Mouse (Mus musculus) Patski (cell line): ENCODE measurements around the gene Fmnl3. TPM values are rescaled to one million over a fixed set of nuclear protein-coding genes. Genes with fewer than 3 reads are reported as not detected.

Source experiments
- ATAC-seq: fragments of 100-300 bp; one replicate; pipeline ENCODE4 v1.8.0; 2021
- CTCF ChIA-PET: fragments of 350-600 bp; sonication (Branson Sonifier 250); formaldehyde crosslinking; loops from one replicate; lab custom pipeline; 2022; ENCODE audit warnings: inconsistent platforms; lab: Charles Lee
- POLR2A ChIA-PET: fragments of 350-600 bp; sonication (Branson Sonifier 250); formaldehyde crosslinking; loops from one replicate; lab custom pipeline; 2022; ENCODE audit warnings: antibody characterized with exemption, inconsistent platforms; lab: Charles Lee
- DNase-seq: peaks from one replicate; pipeline ENCODE4 v3.0.0-alpha.2; 2011; ENCODE audit warnings: low read depth, low spot score
- H3K27me3 ChIP-seq: fragments of 371-371 bp; one replicate; pipeline ENCODE4 v1.5.1; 2021
- CTCF ChIP-seq: fragments of 100-300 bp; IDR thresholded peaks from one replicate; pipeline ENCODE4 v1.5.1; 2021
- in situ Hi-C: fragments of 300-500 bp; cut with MboI; formaldehyde crosslinking; loops from 3 replicates; pipeline ENCODE4 v1.11.1; 2018; ENCODE audit warnings: low pct_unique_long_range_greater_than_20kb, mixed read lengths
- polyA plus RNA-seq: library from polyadenylated mRNA; unstranded; gene quantifications from one replicate; pipeline ENCODE4 v1.2.3, GENCODE M21; 2021

Gene Fmnl3
- polyA plus RNA-seq, 1 experiment from 2014 or later: 99.2 TPM

DNA sequence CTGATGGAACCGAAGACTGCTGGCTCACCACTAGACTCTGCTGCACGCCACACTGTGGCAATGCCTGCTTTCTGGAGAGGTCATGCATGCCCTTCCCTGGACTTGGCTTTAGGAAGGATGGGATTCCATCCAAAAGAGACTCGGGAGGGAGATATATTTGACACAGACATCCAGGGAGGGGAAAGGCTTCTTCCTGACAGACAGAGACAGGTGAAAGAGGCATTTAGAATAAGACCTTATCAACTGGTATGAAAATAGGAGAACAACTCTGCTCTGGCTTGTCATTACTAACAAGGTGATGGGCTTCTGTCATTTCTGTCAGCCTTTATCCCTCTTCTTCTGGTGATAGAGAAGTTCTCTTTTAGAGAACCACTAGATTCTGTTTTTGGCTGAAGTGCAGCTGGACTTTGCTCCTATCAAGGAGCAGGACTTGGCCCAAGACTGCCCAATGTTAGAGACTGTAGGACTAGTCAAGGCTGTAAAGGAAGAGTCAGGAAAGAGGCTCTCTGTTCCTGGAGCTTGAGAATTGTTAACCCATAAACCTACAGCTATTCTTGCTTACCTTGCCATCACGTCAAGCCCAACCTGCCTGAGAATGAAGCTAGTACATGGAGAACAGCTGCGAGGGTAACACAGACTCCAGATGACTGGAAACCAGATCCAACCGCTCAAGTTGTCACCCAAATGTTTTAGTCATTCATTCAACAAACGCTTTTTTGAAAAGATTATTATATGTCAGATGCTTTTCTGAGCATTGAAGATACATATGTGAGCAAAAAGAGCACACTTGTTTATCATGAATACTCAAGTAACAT is 1.5 kb upstream of the Fmnl3 start:
- H3K27me3 ChIP-seq: no peaks in the 10 kb centered on the region
- in situ Hi-C loops: no loop called here
- ATAC-seq (no peak), DNase-seq (no peak)
- ChIA-PET POLR2A (interaction anchor here (1.2 kb wide), 2 partner anchors 37 to 51 kb away, joined by 3 read pairs; no protein-coding TSS in a partner anchor), CTCF (interaction anchor here (1.0 to 7.8 kb wide), 5 partner anchors 8 to 89 kb away, joined by 3 to 66 read pairs (median 3); no protein-coding TSS in a partner anchor)
- TF ChIP-seq CTCF: no peak

DNA sequence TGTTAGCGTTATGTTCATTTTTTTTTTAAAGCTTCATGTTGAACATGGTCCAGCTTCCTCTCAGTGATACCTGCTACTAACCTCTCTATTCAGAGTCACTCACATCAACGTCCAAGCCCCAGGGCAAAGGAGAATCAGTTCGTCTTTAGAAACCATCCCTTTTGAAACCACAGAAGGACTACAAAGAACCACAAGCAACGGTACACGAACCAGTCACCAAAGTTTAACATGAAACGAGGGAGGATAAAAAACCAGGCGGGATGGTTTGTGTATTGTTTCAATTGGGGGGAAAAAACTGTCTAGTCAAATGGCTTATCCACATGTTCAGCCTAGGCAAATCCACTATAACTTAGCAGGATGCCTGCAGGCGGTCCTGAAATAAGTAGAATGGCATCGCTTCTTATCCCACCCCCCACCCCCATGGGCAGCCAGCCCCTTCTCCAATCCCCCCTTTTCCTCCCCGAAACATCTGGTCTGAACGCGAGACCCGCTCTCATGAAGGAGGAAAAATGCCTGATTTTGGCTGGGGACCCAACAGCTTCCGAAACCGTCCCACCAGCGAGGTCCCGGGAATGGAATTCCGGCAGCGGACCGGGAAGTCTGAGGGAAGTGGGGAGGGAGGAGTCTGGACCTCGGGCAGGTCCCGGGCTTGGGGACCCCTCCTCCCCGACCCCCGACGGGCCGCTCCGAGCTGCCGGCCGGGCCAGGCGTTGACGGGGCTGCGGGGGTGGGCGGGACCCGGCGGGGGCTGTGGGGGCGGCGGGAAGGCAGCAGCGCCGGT is 701 bp downstream of the Fmnl3 start:
- ChIA-PET POLR2A (interaction anchor here (0.6 to 1.9 kb wide), 6 partner anchors 12 to 385 kb away, joined by 3 to 5 read pairs (median 4); no protein-coding TSS in a partner anchor), CTCF (interaction anchor here (0.9 to 7.8 kb wide), 4 partner anchors 11 to 57 kb away, joined by 3 to 66 read pairs (median 16); no protein-coding TSS in a partner anchor)
- no peak for TF ChIP-seq CTCF
- no peaks in the 10 kb centered on the region for H3K27me3 ChIP-seq
- DNase-seq (no peak), ATAC-seq (no peak)
- in situ Hi-C loops: loop anchor here (5.0 kb wide), 1 partner anchor 37 kb away; no protein-coding TSS in a partner anchor

DNA sequence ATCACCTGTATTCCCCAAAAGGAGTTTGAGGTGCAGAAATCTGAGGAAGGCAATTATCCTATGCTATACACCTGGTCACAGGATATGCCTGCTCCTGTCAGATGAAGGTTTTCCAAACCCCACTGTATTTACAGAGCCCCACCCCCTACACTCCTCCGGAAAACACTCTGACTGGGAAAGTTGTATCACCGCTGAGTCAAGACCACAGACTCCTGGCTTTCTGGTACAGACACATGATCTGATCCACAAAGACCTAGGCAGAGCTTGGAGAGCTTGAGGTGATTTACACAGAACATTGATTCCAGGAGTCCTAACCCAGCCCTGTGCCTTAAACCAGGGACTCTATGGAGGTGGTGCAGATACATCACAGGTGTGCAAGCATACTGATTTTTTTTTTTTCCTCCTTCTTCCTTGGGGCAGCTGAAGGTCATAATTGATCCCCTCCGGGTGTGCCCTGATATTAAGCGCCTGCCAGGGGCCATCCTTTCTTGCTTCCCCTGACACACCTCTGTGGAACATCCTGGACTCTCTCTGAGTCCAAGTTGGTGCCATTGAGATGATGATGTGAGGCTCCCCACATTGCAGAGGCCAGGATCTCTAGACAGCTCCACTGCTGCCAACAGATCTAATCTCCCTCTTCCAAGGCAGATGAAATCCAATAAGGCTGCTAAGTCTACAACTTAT is 1.6 kb downstream of the Fmnl3 start:
- POLR2A ChIA-PET: interaction anchor here (0.8 to 1.9 kb wide), 3 partner anchors 12 to 39 kb away, joined by 3 to 4 read pairs (median 4); no protein-coding TSS in a partner anchor
- CTCF ChIA-PET: interaction anchor here (0.7 to 7.8 kb wide), 4 partner anchors 26 to 56 kb away, joined by 3 to 66 read pairs (median 16); no protein-coding TSS in a partner anchor
- TF ChIP-seq CTCF: no peak
- in situ Hi-C loops: loop anchor here (5.0 kb wide), 1 partner anchor 36 kb away; no protein-coding TSS in a partner anchor
- ATAC-seq (no peak), DNase-seq (peak; percentile 44)
- no peaks in the 10 kb centered on the region for H3K27me3 ChIP-seq

- H3K27me3 ChIP-seq: no peaks in the 10 kb centered on the region
- ChIA-PET CTCF (interaction anchor here (0.8 to 2.7 kb wide), 7 partner anchors 19 to 48 kb away, joined by 3 to 7 read pairs (median 5); no protein-coding TSS in a partner anchor), POLR2A (interaction anchor here (1.0 to 2.6 kb wide), 5 partner anchors 9 to 31 kb away, joined by 3 to 11 read pairs (median 3); no protein-coding TSS in a partner anchor)
- no peak for TF ChIP-seq CTCF
- DNase-seq (peak; percentile 83), ATAC-seq (peak; percentile 61)
- in situ Hi-C loops: loop anchor here (5.0 kb wide), 1 partner anchor 33 kb away; no protein-coding TSS in a partner anchor
These were observed 5.4 kb downstream of the Fmnl3 start for GRCm38 (mm10) chr15:99364921-99365320.

- POLR2A ChIA-PET: interaction anchor here (0.6 to 2.6 kb wide), 8 partner anchors 8 to 317 kb away, joined by 3 to 11 read pairs (median 4); no protein-coding TSS in a partner anchor
- in situ Hi-C loops: no loop called here
These were observed 6.2 kb downstream of the Fmnl3 start for GRCm38 (mm10) chr15:99364022-99364530.

DNA sequence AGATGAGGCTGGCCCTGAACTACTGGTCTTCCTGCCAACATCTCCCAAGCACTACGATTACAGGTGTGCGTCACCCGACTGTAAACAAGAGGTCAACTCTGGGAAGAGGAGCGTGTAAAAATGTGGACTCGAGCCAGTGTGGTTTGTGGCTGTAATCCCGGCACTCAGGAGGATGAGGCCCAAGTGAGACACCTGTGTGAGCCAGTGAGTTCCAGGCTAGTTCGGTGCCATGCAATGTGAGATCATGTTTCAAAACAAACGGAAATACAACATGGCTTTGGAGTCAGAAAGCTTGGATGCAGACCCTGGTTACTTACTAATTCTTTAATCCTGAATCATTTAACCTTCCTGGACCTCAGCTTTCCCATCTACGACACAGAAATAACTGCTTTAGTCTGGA is 11.3 kb downstream of the Fmnl3 start:
- ChIA-PET POLR2A (interaction anchor here (0.9 to 1.9 kb wide), 2 partner anchors 16 to 22 kb away, joined by 4 to 6 read pairs; no protein-coding TSS in a partner anchor), CTCF (interaction anchor here (1.0 to 1.9 kb wide), 4 partner anchors 9 to 57 kb away, joined by 3 to 5 read pairs (median 4); no protein-coding TSS in a partner anchor)
- in situ Hi-C loops: no loop called here
- ATAC-seq: peak; percentile 56
- TF ChIP-seq CTCF: no peak
- peak; percentile 85 for DNase-seq
- H3K27me3 ChIP-seq: no peaks in the 10 kb centered on the region

More at GRCm38 (mm10) chr15:99364022-99364530, 6.2 kb downstream of the Fmnl3 start:
- DNase-seq (no peak), ATAC-seq (peak; percentile 61)
- no peaks in the 10 kb centered on the region for H3K27me3 ChIP-seq
- CTCF ChIA-PET: interaction anchor here (0.8 to 2.7 kb wide), 11 partner anchors 8 to 64 kb away, joined by 3 to 10 read pairs (median 3); no protein-coding TSS in a partner anchor
- no peak for TF ChIP-seq CTCF

- H3K27me3 ChIP-seq: no peaks in the 10 kb centered on the region
- POLR2A ChIA-PET: interaction anchor here (0.7 to 1.4 kb wide), 3 partner anchors 8 to 12 kb away, joined by 3 read pairs; no protein-coding TSS in a partner anchor
- CTCF ChIA-PET: interaction anchor here (2.1 to 3.4 kb wide), 2 partner anchors 12 to 20 kb away, joined by 7 to 15 read pairs; no protein-coding TSS in a partner anchor
- DNase-seq (no peak), ATAC-seq (no peak)
- in situ Hi-C loops: no loop called here
- TF ChIP-seq CTCF: no peak
These were observed 13.8 kb downstream of the Fmnl3 start for GRCm38 (mm10) chr15:99356462-99356861.

GRCm38 (mm10) chr15:99355660-99356059 is 14.6 kb downstream of the Fmnl3 start:
- no peak for ATAC-seq
- in situ Hi-C loops: no loop called here
- POLR2A ChIA-PET: interaction anchor here (0.7 to 1.2 kb wide), 2 partner anchors 9 kb away, joined by 3 read pairs; no protein-coding TSS in a partner anchor
- no peaks in the 10 kb centered on the region for H3K27me3 ChIP-seq
- no peak for TF ChIP-seq CTCF
- CTCF ChIA-PET: interaction anchor here (1.6 to 3.4 kb wide), 3 partner anchors 12 to 22 kb away, joined by 5 to 15 read pairs (median 7); no protein-coding TSS in a partner anchor
- no peak for DNase-seq
